Mouse (Mus musculus): ENCODE measurements around the gene Inpp5k. TPM values are rescaled to one million over a fixed set of nuclear protein-coding genes. Genes with fewer than 3 reads are reported as not detected.

Inpp5k gene
- polyA plus RNA-seq, 1 experiment from 2014 or later: 17.3 TPM

- H3K27me3 ChIP-seq (ENCODE audit: control insufficient read depth, insufficient read depth, low read length): no peaks in the 10 kb centered on the region
- no peaks in the 10 kb centered on the region for H3K4me1 ChIP-seq (ENCODE audit: control insufficient read depth, insufficient read depth, low read length)
- no peak overlapping the region for H3K9ac ChIP-seq (replicated peaks; ENCODE audit: low read length)
- H3K27ac ChIP-seq (replicated peaks; ENCODE audit: low read depth, low read length): no peak overlapping the region
- no peaks in the 10 kb centered on the region for H3K9me3 ChIP-seq (replicated peaks; ENCODE audit: control insufficient read depth, low read length)
- DNase-seq (ENCODE audit: low spot score) (no peak), ATAC-seq (replicated peaks; ENCODE audit: insufficient number of reproducible peaks, low FRiP score, low TSS enrichment, low read depth) (no peak)
- H3K4me3 ChIP-seq (ENCODE audit: low read depth, low read length): no peak overlapping the region
- H3K36me3 ChIP-seq (replicated peaks; ENCODE audit: control insufficient read depth, insufficient read depth, low read depth, low read length): peaks cover 3% of the 10 kb centered on the region
- WGBS: 90% methylated on average over 2 of the region's 2 CpGs
- no peak overlapping the region for H3K4me2 ChIP-seq (ENCODE audit: low read depth, low read length)
These were observed 9.4 kb upstream of the Inpp5k start for GRCm38 (mm10) chr11:75621426-75621825.

DNA sequence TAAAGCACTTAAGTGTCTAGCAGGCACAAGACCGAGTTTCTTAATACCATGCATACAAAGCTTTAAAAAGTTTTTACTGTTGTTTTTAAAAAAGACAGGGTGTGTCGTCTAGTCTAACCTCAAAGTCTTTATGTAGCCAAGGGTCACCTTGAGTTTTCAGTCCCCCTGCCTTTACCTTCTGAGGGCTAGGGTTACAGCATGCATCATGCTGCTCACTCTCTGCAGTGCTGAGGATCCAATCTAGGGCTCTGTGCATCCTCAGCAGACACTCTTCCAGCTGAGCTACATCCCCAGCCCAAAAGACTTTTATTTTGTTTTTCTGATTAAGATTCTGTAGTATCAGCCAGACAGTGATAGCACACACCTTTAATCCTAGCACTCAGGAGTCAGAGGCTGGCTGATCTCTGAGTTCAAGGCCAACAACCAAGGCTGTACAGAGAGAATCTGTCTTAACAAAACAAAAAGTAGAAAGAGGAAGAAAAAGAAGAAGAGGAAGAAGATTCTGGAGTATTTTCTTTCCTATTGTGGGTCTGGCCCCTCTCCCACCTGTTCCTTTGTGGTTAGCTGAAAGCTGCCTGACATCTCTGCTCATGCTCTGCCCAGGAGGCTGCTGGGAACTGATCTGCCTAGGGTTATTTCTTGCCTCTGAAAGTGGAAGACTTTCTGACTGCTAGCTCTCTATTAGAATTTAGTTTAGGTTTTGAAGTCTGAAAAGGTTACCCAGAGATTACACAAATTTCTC is 8.0 kb upstream of the Inpp5k start:
- Histone ChIP-seq H3K36me3 (replicated peaks; ENCODE audit: control insufficient read depth, insufficient read depth, low read depth, low read length) (peaks cover 3% of the 10 kb centered on the region), H3K4me3 (ENCODE audit: low read depth, low read length) (no peak overlapping the region), H3K4me1 (ENCODE audit: control insufficient read depth, insufficient read depth, low read length) (no peaks in the 10 kb centered on the region), H3K4me2 (ENCODE audit: low read depth, low read length) (no peak overlapping the region), H3K9me3 (replicated peaks; ENCODE audit: control insufficient read depth, low read length) (no peaks in the 10 kb centered on the region), H3K9ac (replicated peaks; ENCODE audit: low read length) (no peak overlapping the region), H3K27me3 (ENCODE audit: control insufficient read depth, insufficient read depth, low read length) (no peaks in the 10 kb centered on the region), H3K27ac (replicated peaks; ENCODE audit: low read depth, low read length) (no peak overlapping the region)
- ATAC-seq (replicated peaks; ENCODE audit: insufficient number of reproducible peaks, low FRiP score, low TSS enrichment, low read depth) (no peak), DNase-seq (ENCODE audit: low spot score) (no peak)
- 86% methylated on average over 2 of the region's 2 CpGs for WGBS

- peaks cover 3% of the 10 kb centered on the region for H3K36me3 ChIP-seq (replicated peaks; ENCODE audit: control insufficient read depth, insufficient read depth, low read depth, low read length)
These were observed 6.7 kb upstream of the Inpp5k start for GRCm38 (mm10) chr11:75624102-75624554.

DNA sequence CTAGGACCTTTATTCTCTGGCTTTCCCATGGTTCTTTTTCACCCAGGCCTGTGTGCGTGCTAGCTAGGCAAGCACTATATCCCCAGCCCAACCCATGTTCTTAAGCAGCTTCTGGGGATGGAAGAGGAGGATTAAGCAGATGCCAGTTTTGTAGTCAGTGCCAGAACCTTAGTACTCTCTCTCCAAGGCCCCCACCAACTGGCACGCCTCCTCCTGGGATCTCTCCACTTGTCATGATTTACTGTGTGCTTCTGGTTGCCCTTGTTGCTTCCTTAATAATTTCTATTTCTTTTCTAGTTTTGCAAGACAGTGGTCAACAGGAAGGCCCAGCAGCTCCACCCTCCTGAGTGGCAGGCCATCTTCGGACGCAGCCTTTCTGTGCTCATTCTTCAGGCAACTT is 5.0 kb upstream of the Inpp5k start:
- H3K4me3 ChIP-seq (ENCODE audit: low read depth, low read length): no peak overlapping the region
- DNase-seq (ENCODE audit: low spot score) (no peak), ATAC-seq (replicated peaks; ENCODE audit: insufficient number of reproducible peaks, low FRiP score, low TSS enrichment, low read depth) (no peak)
- no peaks in the 10 kb centered on the region for H3K9me3 ChIP-seq (replicated peaks; ENCODE audit: control insufficient read depth, low read length)
- no peak overlapping the region for H3K9ac ChIP-seq (replicated peaks; ENCODE audit: low read length)
- no peak overlapping the region for H3K27ac ChIP-seq (replicated peaks; ENCODE audit: low read depth, low read length)
- WGBS: 95% methylated on average over 4 of the region's 4 CpGs
- no peaks in the 10 kb centered on the region for H3K4me1 ChIP-seq (ENCODE audit: control insufficient read depth, insufficient read depth, low read length)
- H3K27me3 ChIP-seq (ENCODE audit: control insufficient read depth, insufficient read depth, low read length): no peaks in the 10 kb centered on the region
- H3K4me2 ChIP-seq (ENCODE audit: low read depth, low read length): no peak overlapping the region
- H3K36me3 ChIP-seq (replicated peaks; ENCODE audit: control insufficient read depth, insufficient read depth, low read depth, low read length): peaks cover 3% of the 10 kb centered on the region

More at GRCm38 (mm10) chr11:75624102-75624554, 6.7 kb upstream of the Inpp5k start:
- DNase-seq (ENCODE audit: low spot score): no peak
- Histone ChIP-seq H3K9ac (replicated peaks; ENCODE audit: low read length) (no peak overlapping the region), H3K27ac (replicated peaks; ENCODE audit: low read depth, low read length) (no peak overlapping the region), H3K9me3 (replicated peaks; ENCODE audit: control insufficient read depth, low read length) (no peaks in the 10 kb centered on the region), H3K4me1 (ENCODE audit: control insufficient read depth, insufficient read depth, low read length) (no peaks in the 10 kb centered on the region), H3K4me2 (ENCODE audit: low read depth, low read length) (no peak overlapping the region), H3K27me3 (ENCODE audit: control insufficient read depth, insufficient read depth, low read length) (no peaks in the 10 kb centered on the region), H3K4me3 (ENCODE audit: low read depth, low read length) (no peak overlapping the region)
- no peak for ATAC-seq (replicated peaks; ENCODE audit: insufficient number of reproducible peaks, low FRiP score, low TSS enrichment, low read depth)
- WGBS: 78% methylated on average over 2 of the region's 2 CpGs

DNA sequence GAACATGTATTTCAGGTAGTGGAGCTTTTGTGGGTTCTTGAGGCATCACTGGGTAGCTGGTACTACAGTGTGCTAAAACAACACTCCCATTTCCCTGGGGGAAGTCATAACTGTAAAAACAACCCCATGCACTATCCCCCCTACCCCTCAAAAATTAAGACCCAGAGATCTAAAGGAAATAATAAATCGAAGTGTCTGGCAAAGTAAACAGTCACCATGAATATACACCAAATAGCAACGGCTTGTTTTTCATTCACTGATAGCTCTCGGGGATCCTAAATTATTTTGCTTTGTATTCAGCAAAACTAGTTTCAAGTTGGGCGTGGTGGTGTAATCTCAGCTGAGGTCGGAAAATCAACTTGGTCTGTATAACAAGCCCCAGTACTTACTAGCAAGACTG is 690 bp upstream of the Inpp5k start:
- ATAC-seq (replicated peaks; ENCODE audit: insufficient number of reproducible peaks, low FRiP score, low TSS enrichment, low read depth) (no peak), DNase-seq (ENCODE audit: low spot score) (no peak)
- H3K36me3 ChIP-seq (replicated peaks; ENCODE audit: control insufficient read depth, insufficient read depth, low read depth, low read length): peaks cover 3% of the 10 kb centered on the region
- no peaks in the 10 kb centered on the region for H3K4me1 ChIP-seq (ENCODE audit: control insufficient read depth, insufficient read depth, low read length)
- 17% methylated on average over 5 of the region's 5 CpGs for WGBS
- peak overlapping the region; percentile 73 for H3K9ac ChIP-seq (replicated peaks; ENCODE audit: low read length)
- H3K9me3 ChIP-seq (replicated peaks; ENCODE audit: control insufficient read depth, low read length): no peaks in the 10 kb centered on the region
- H3K4me3 ChIP-seq (ENCODE audit: low read depth, low read length): peak overlapping the region; percentile 73
- no peak overlapping the region for H3K27ac ChIP-seq (replicated peaks; ENCODE audit: low read depth, low read length)
- peak overlapping the region; percentile 65 for H3K4me2 ChIP-seq (ENCODE audit: low read depth, low read length)
- H3K27me3 ChIP-seq (ENCODE audit: control insufficient read depth, insufficient read depth, low read length): no peaks in the 10 kb centered on the region

DNA sequence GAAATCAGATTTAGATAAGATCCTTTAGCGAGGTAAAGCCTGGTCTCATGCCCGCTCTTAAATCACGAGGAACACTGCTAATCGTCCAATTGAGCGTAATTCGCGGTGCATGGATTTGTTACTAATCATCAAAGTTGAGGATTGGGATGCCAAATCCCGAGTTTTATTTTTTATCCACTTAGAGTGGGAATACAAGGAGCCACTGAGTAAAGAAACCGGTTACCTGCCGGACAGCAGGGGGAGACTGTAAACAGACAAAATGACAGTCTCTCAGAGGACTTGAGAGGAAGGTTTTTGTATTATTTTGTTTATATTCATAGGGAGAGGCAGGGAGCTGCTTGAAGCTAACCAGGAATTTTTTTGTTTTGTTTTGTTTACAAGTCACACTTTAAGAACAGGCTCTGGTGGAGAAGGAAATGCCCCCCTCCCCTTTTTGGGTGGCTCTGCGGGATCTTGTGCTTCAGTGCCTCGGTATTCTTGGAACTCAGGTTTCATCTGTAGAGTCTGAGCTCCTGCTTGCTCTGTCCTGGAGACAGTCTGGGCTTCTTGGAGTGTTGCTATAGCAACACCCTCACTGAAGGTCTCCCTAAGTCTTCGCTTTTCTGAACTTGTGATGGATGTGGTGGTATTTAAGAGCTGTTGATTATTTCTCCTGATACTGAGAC is 905 bp downstream of the Inpp5k start:
- peak overlapping the region; percentile 65 for H3K4me2 ChIP-seq (ENCODE audit: low read depth, low read length)
- ATAC-seq (replicated peaks; ENCODE audit: insufficient number of reproducible peaks, low FRiP score, low TSS enrichment, low read depth): no peak
- H3K4me3 ChIP-seq (ENCODE audit: low read depth, low read length): peak overlapping the region; percentile 73
- no peaks in the 10 kb centered on the region; the same call in 1 of the 2 replicates for H3K36me3 ChIP-seq (replicated peaks; ENCODE audit: control insufficient read depth, insufficient read depth, low read depth, low read length)
- no peaks in the 10 kb centered on the region for H3K4me1 ChIP-seq (ENCODE audit: control insufficient read depth, insufficient read depth, low read length)
- peak; percentile 17 for DNase-seq (ENCODE audit: low spot score)
- peak overlapping the region; percentile 63 for H3K9ac ChIP-seq (replicated peaks; ENCODE audit: low read length)
- H3K9me3 ChIP-seq (replicated peaks; ENCODE audit: control insufficient read depth, low read length): no peaks in the 10 kb centered on the region
- 11% methylated on average over 13 of the region's 13 CpGs for WGBS
- no peaks in the 10 kb centered on the region for H3K27me3 ChIP-seq (ENCODE audit: control insufficient read depth, insufficient read depth, low read length)
- H3K27ac ChIP-seq (replicated peaks; ENCODE audit: low read depth, low read length): no peak overlapping the region

GRCm38 (mm10) chr11:75632921-75633320 is 2.1 kb downstream of the Inpp5k start:
- ATAC-seq (replicated peaks; ENCODE audit: insufficient number of reproducible peaks, low FRiP score, low TSS enrichment, low read depth): no peak
- H3K4me1 ChIP-seq (ENCODE audit: control insufficient read depth, insufficient read depth, low read length): no peaks in the 10 kb centered on the region
- no peak overlapping the region for H3K27ac ChIP-seq (replicated peaks; ENCODE audit: low read depth, low read length)
- no peak overlapping the region for H3K4me3 ChIP-seq (ENCODE audit: low read depth, low read length)
- H3K27me3 ChIP-seq (ENCODE audit: control insufficient read depth, insufficient read depth, low read length): no peaks in the 10 kb centered on the region
- H3K9me3 ChIP-seq (replicated peaks; ENCODE audit: control insufficient read depth, low read length): no peaks in the 10 kb centered on the region
- WGBS: 95% methylated on average over 5 of the region's 5 CpGs
- no peak for DNase-seq (ENCODE audit: low spot score)
- no peak overlapping the region for H3K4me2 ChIP-seq (ENCODE audit: low read depth, low read length)
- H3K36me3 ChIP-seq (replicated peaks; ENCODE audit: control insufficient read depth, insufficient read depth, low read depth, low read length): no peaks in the 10 kb centered on the region
- no peak overlapping the region for H3K9ac ChIP-seq (replicated peaks; ENCODE audit: low read length)

GRCm38 (mm10) chr11:75634801-75635200 is 4.0 kb downstream of the Inpp5k start:
- Histone ChIP-seq H3K27ac (replicated peaks; ENCODE audit: low read depth, low read length) (no peak overlapping the region), H3K9me3 (replicated peaks; ENCODE audit: control insufficient read depth, low read length) (no peaks in the 10 kb centered on the region), H3K27me3 (ENCODE audit: control insufficient read depth, insufficient read depth, low read length) (no peaks in the 10 kb centered on the region), H3K9ac (replicated peaks; ENCODE audit: low read length) (no peak overlapping the region), H3K36me3 (replicated peaks; ENCODE audit: control insufficient read depth, insufficient read depth, low read depth, low read length) (no peaks in the 10 kb centered on the region), H3K4me3 (ENCODE audit: low read depth, low read length) (no peak overlapping the region), H3K4me1 (ENCODE audit: control insufficient read depth, insufficient read depth, low read length) (no peaks in the 10 kb centered on the region), H3K4me2 (ENCODE audit: low read depth, low read length) (no peak overlapping the region)
- no peak for ATAC-seq (replicated peaks; ENCODE audit: insufficient number of reproducible peaks, low FRiP score, low TSS enrichment, low read depth)
- WGBS: 76% methylated on average over 3 of the region's 3 CpGs
- DNase-seq (ENCODE audit: low spot score): no peak
